Mouse (Mus musculus): ENCODE results near the gene Gm36210. TPM values are rescaled to one million over a fixed set of nuclear protein-coding genes. Genes with fewer than 3 reads are reported as not detected.
"Not testable (repeated sequence)": the region's sequence is repeated elsewhere in the genome, so short reads cannot be mapped to it uniquely, and the experiment has no call there.

The Gm36210 gene
- polyA plus RNA-seq, 1 experiment: not detected

DNA sequence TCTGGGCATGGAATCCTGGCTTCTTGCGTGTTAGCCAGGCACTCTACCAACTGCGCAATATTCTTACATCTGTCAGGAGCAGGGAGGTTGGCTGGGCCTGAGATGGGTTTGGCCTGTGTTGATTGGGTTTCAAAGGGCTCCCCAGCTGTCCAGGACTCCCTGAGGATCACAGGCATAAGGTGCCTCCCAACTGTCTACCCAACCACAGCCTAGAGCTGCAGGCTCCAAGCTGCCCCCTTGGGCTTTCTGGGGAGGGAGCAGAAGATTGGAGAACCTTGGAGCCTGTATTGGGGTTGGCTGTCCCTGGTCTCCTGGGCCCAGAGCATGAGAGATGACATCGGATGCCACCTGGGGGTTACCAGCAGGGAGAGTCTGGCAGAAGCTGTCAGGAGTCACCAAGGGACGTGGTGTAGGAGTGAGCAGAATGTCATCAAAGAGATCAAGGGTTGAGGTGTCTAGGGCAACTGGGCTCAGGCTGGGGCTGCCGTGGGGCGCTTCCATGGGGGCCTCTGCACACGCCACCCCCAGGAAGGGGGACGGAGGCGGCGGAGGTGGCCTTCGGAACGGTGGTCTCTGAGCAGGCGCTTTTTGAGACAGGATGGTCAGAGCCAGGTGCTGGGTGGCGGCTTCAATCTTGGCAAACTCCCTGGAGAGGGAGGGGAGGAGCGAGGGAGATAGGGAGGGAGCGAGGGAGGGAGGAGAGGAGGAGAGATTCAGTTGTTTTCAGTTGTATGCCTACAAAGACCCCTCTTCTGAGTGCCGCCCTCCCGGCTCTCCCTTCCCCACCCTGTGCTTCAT is 7.3 kb downstream of the Gm36210 start:
- H3ac ChIP-seq (ENCODE audit: control insufficient read depth, insufficient read length): no peak overlapping the region
- TF ChIP-seq SRF (IDR thresholded peaks at IDR 0.05; ENCODE audit: control insufficient read depth, insufficient read length, low read depth) (no peak), TCF3 (IDR thresholded peaks at IDR 0.05; ENCODE audit: insufficient read length, low read depth) (no peak), E2F4 (IDR thresholded peaks at IDR 0.05; ENCODE audit: insufficient read depth) (no peak), USF1 (IDR thresholded peaks at IDR 0.05; ENCODE audit: low read depth) (no peak), CEBPB (IDR thresholded peaks at IDR 0.05; ENCODE audit: insufficient read depth, poor library complexity, severe bottlenecking) (no peak), MYOD1 (IDR thresholded peaks at IDR 0.05; ENCODE audit: control insufficient read depth in 1 of 3, insufficient read length in 2 of 3, low read depth in 2 of 3) (no peak), POLR2A (IDR thresholded peaks at IDR 0.05; ENCODE audit: insufficient read length, low read depth) (no peak), MYOG (IDR thresholded peaks at IDR 0.05; ENCODE audit: control insufficient read depth in 1 of 3, insufficient read depth in 1 of 3, insufficient read length in 2 of 3, low read depth in 2 of 3) (no peak), MAX (IDR thresholded peaks at IDR 0.05; ENCODE audit: low read depth) (no peak), POLR2AphosphoS2 (IDR thresholded peaks at IDR 0.05; ENCODE audit: insufficient read length, low read depth) (no peak), TCF12 (IDR thresholded peaks at IDR 0.05; ENCODE audit: insufficient read depth, poor library complexity, severe bottlenecking) (no peak), REST (IDR thresholded peaks at IDR 0.05; ENCODE audit: insufficient read depth, insufficient read length) (no peak)
- H3K36me3 ChIP-seq (ENCODE audit: control insufficient read depth, insufficient read depth): no peaks in the 10 kb centered on the region
- no peak overlapping the region for H3K4me2 ChIP-seq (ENCODE audit: low read depth)
- no peak overlapping the region for H3K4me3 ChIP-seq
- no peaks in the 10 kb centered on the region for H3K27me3 ChIP-seq (ENCODE audit: control insufficient read depth, insufficient read depth, insufficient read length)
- H3K79me2 ChIP-seq (ENCODE audit: control insufficient read depth, insufficient read depth): no peaks in the 10 kb centered on the region

- H3ac ChIP-seq (ENCODE audit: control insufficient read depth, insufficient read length): no peak overlapping the region
- no peaks in the 10 kb centered on the region for H3K79me2 ChIP-seq (ENCODE audit: control insufficient read depth, insufficient read depth)
- no peak overlapping the region for H3K4me3 ChIP-seq
- H3K4me2 ChIP-seq (ENCODE audit: low read depth): no peak overlapping the region
- TF ChIP-seq E2F4 (IDR thresholded peaks at IDR 0.05; ENCODE audit: insufficient read depth): no peak
- no peak for TF ChIP-seq POLR2A (IDR thresholded peaks at IDR 0.05; ENCODE audit: insufficient read length, low read depth)
- TF ChIP-seq MYOG (IDR thresholded peaks at IDR 0.05; ENCODE audit: control insufficient read depth in 1 of 3, insufficient read depth in 1 of 3, insufficient read length in 2 of 3, low read depth in 2 of 3): no peak
- TF ChIP-seq MYOD1 (IDR thresholded peaks at IDR 0.05; ENCODE audit: control insufficient read depth in 1 of 3, insufficient read length in 2 of 3, low read depth in 2 of 3): no peak
- no peak for TF ChIP-seq SRF (IDR thresholded peaks at IDR 0.05; ENCODE audit: control insufficient read depth, insufficient read length, low read depth)
- no peak for TF ChIP-seq MAX (IDR thresholded peaks at IDR 0.05; ENCODE audit: low read depth)
- TF ChIP-seq CEBPB (IDR thresholded peaks at IDR 0.05; ENCODE audit: insufficient read depth, poor library complexity, severe bottlenecking): no peak
- no peak for TF ChIP-seq USF1 (IDR thresholded peaks at IDR 0.05; ENCODE audit: low read depth)
- no peaks in the 10 kb centered on the region for H3K27me3 ChIP-seq (ENCODE audit: control insufficient read depth, insufficient read depth, insufficient read length)
- no peaks in the 10 kb centered on the region for H3K36me3 ChIP-seq (ENCODE audit: control insufficient read depth, insufficient read depth)
Observed at GRCm38 (mm10) chr7:4895186-4895585, 11.1 kb downstream of the Gm36210 start.

GRCm38 (mm10) chr7:4886680-4887079 is 19.6 kb downstream of the Gm36210 start:
- Histone ChIP-seq H3K36me3 (ENCODE audit: control insufficient read depth, insufficient read depth) (no peaks in the 10 kb centered on the region), H3K79me2 (ENCODE audit: control insufficient read depth, insufficient read depth) (no peaks in the 10 kb centered on the region), H3K4me2 (ENCODE audit: low read depth) (no peak overlapping the region), H3K4me3 (no peak overlapping the region), H3ac (ENCODE audit: control insufficient read depth, insufficient read length) (no peak overlapping the region), H3K27me3 (ENCODE audit: control insufficient read depth, insufficient read depth, insufficient read length) (no peaks in the 10 kb centered on the region)
- TF ChIP-seq TCF12 (IDR thresholded peaks at IDR 0.05; ENCODE audit: insufficient read depth, poor library complexity, severe bottlenecking): no peak
- no peak for TF ChIP-seq USF1 (IDR thresholded peaks at IDR 0.05; ENCODE audit: low read depth)
- TF ChIP-seq E2F4 (IDR thresholded peaks at IDR 0.05; ENCODE audit: insufficient read depth): no peak
- no peak for TF ChIP-seq CEBPB (IDR thresholded peaks at IDR 0.05; ENCODE audit: insufficient read depth, poor library complexity, severe bottlenecking)
- no peak for TF ChIP-seq POLR2A (IDR thresholded peaks at IDR 0.05; ENCODE audit: insufficient read length, low read depth)
- TF ChIP-seq SRF (IDR thresholded peaks at IDR 0.05; ENCODE audit: control insufficient read depth, insufficient read length, low read depth): no peak
- TF ChIP-seq TCF3 (IDR thresholded peaks at IDR 0.05; ENCODE audit: insufficient read length, low read depth): no peak
- TF ChIP-seq REST (IDR thresholded peaks at IDR 0.05; ENCODE audit: insufficient read depth, insufficient read length): no peak

DNA sequence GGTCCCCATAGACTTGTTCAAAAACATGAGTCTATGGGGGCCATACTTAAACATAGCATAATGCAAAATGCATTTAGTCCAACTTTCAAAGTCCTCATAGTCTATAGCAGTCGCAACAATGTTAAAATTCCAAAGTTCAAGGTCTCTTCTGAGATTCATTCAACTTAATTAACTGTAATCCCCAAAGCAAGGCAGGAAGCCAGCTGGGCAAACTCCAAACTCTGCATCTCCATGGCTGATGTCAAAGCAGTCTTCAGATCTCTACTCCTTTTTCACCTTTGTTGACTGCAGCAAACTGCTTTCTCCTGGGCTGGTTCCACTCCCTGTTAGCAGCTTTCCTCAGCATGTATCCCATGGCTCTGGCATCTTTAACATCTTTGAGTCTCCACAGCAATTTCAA is 27.3 kb downstream of the Gm36210 start:
- H3ac ChIP-seq (ENCODE audit: control insufficient read depth, insufficient read length); H3K4me3 ChIP-seq; H3K36me3 ChIP-seq (ENCODE audit: control insufficient read depth, insufficient read depth); H3K79me2 ChIP-seq (ENCODE audit: control insufficient read depth, insufficient read depth); H3K4me2 ChIP-seq (ENCODE audit: low read depth); H3K27me3 ChIP-seq (ENCODE audit: control insufficient read depth, insufficient read depth, insufficient read length): not testable (repeated sequence)

GRCm38 (mm10) chr7:4878186-4878585 is 28.1 kb downstream of the Gm36210 start:
- no peaks in the 10 kb centered on the region for H3K36me3 ChIP-seq (ENCODE audit: control insufficient read depth, insufficient read depth)
- H3K4me2 ChIP-seq (ENCODE audit: low read depth): no peak overlapping the region
- no peak overlapping the region for H3K4me3 ChIP-seq
- TF ChIP-seq SRF (IDR thresholded peaks at IDR 0.05; ENCODE audit: control insufficient read depth, insufficient read length, low read depth) (no peak), TCF3 (IDR thresholded peaks at IDR 0.05; ENCODE audit: insufficient read length, low read depth) (no peak), MYOG (IDR thresholded peaks at IDR 0.05; ENCODE audit: control insufficient read depth in 1 of 3, insufficient read depth in 1 of 3, insufficient read length in 2 of 3, low read depth in 2 of 3) (no peak), MAX (IDR thresholded peaks at IDR 0.05; ENCODE audit: low read depth) (no peak), POLR2AphosphoS2 (IDR thresholded peaks at IDR 0.05; ENCODE audit: insufficient read length, low read depth) (no peak), E2F4 (IDR thresholded peaks at IDR 0.05; ENCODE audit: insufficient read depth) (no peak), REST (IDR thresholded peaks at IDR 0.05; ENCODE audit: insufficient read depth, insufficient read length) (no peak), MYOD1 (IDR thresholded peaks at IDR 0.05; ENCODE audit: control insufficient read depth in 1 of 3, insufficient read length in 2 of 3, low read depth in 2 of 3) (no peak), CEBPB (IDR thresholded peaks at IDR 0.05; ENCODE audit: insufficient read depth, poor library complexity, severe bottlenecking) (no peak), TCF12 (IDR thresholded peaks at IDR 0.05; ENCODE audit: insufficient read depth, poor library complexity, severe bottlenecking) (no peak), POLR2A (IDR thresholded peaks at IDR 0.05; ENCODE audit: insufficient read length, low read depth) (no peak), USF1 (IDR thresholded peaks at IDR 0.05; ENCODE audit: low read depth) (no peak)
- H3ac ChIP-seq (ENCODE audit: control insufficient read depth, insufficient read length): no peak overlapping the region
- H3K27me3 ChIP-seq (ENCODE audit: control insufficient read depth, insufficient read depth, insufficient read length): no peaks in the 10 kb centered on the region
- H3K79me2 ChIP-seq (ENCODE audit: control insufficient read depth, insufficient read depth): no peaks in the 10 kb centered on the region

Measured in myocyte (in vitro differentiated cells).